Mouse (Mus musculus) gastrocnemius, adult 18-20 months (tissue): Measurements from ENCODE around the gene Zfp574. TPM values are rescaled to one million over a fixed set of nuclear protein-coding genes. Genes with fewer than 3 reads are reported as not detected.

ENCODE experiments used
- DNase-seq: peaks from one replicate; pipeline ENCODE4 v3.0.0; 2021; ENCODE audit warnings: low spot score
- total RNA-seq, 2 experiments: library from RNA; stranded (reverse); gene quantifications; 2 replicates each; pipeline ENCODE4 v1.2.3; 2021

The Zfp574 gene
- total RNA-seq, 2 experiments from 2014 or later = 7.5 to 7.7 TPM

GRCm38 (mm10) chr7:25072716-25073390 lies 486 bp downstream of the Zfp574 start:
- peak; percentile 21 for DNase-seq

- no peak for DNase-seq
Observed at GRCm38 (mm10) chr7:25073924-25074323, 1.6 kb downstream of the Zfp574 start.

- no peak for DNase-seq
Observed at GRCm38 (mm10) chr7:25076296-25076662, 3.9 kb downstream of the Zfp574 start.

- DNase-seq = peak; percentile 98
Observed at GRCm38 (mm10) chr7:25076663-25077413, 4.5 kb downstream of the Zfp574 start.

- DNase-seq = no peak
Observed at GRCm38 (mm10) chr7:25077414-25077755, 5.0 kb downstream of the Zfp574 start.

GRCm38 (mm10) chr7:25079496-25080026 lies 7.2 kb downstream of the Zfp574 start:
- DNase-seq = no peak

- no peak for DNase-seq
Observed at GRCm38 (mm10) chr7:25080431-25080830, 8.1 kb downstream of the Zfp574 start.

- DNase-seq = peak; percentile 29
Observed at GRCm38 (mm10) chr7:25082510-25082909, 10.1 kb downstream of the Zfp574 start.

GRCm38 (mm10) chr7:25084621-25085020 lies 12.3 kb downstream of the Zfp574 start:
- no peak for DNase-seq

GRCm38 (mm10) chr7:25086656-25087055 lies 14.3 kb downstream of the Zfp574 start:
- no peak for DNase-seq

GRCm38 (mm10) chr7:25087256-25087912 lies 15.0 kb downstream of the Zfp574 start:
- no peak for DNase-seq

GRCm38 (mm10) chr7:25087972-25088371 lies 15.6 kb downstream of the Zfp574 start:
- DNase-seq = no peak

GRCm38 (mm10) chr7:25088531-25088930 lies 16.2 kb downstream of the Zfp574 start:
- DNase-seq = no peak

- DNase-seq = no peak
Observed at GRCm38 (mm10) chr7:25088968-25089367, 16.6 kb downstream of the Zfp574 start.

- no peak for DNase-seq
Observed at GRCm38 (mm10) chr7:25089875-25090274, 17.5 kb downstream of the Zfp574 start.

- DNase-seq = no peak
Observed at GRCm38 (mm10) chr7:25098169-25098568, 25.8 kb downstream of the Zfp574 start.

GRCm38 (mm10) chr7:25099581-25099980 lies 27.2 kb downstream of the Zfp574 start:
- no peak for DNase-seq

GRCm38 (mm10) chr7:25105411-25106160 lies 33.2 kb downstream of the Zfp574 start:
- DNase-seq = peak; percentile 61

- DNase-seq = no peak
Observed at GRCm38 (mm10) chr7:25106790-25107502, 34.6 kb downstream of the Zfp574 start.

GRCm38 (mm10) chr7:25109355-25109754 lies 37.0 kb downstream of the Zfp574 start:
- DNase-seq = no peak

- DNase-seq = no peak
Observed at GRCm38 (mm10) chr7:25110336-25110735, 38.0 kb downstream of the Zfp574 start.
